Mouse (Mus musculus) embryonic stem cell, embryonic (primary cell): ENCODE measurements around the gene Pnkd.

ENCODE experiments used
- CTCF ChIA-PET, 4 experiments: fragments of 300-600 bp in 2 of 4; fragments of 350-600 bp in 2 of 4; sonication (Branson Sonifier 250); formaldehyde crosslinking; loops; one replicate each; lab custom pipeline; 2022; ENCODE audit warnings: inconsistent platforms in 2 of 4; lab: Charles Lee
- POLR2A ChIA-PET, 4 experiments: fragments of 300-600 bp in 2 of 4; fragments of 350-600 bp in 2 of 4; sonication (Branson Sonifier 250); formaldehyde crosslinking; loops; one replicate each; lab custom pipeline; 2022; ENCODE audit warnings: antibody characterized with exemption in 4 of 4, inconsistent platforms in 1 of 4; lab: Charles Lee

The Pnkd gene

GRCm38 (mm10) chr1:74262510-74262909, 22.2 kb upstream of the Pnkd start:
- CTCF ChIA-PET: interaction anchor here in 1 of 4 experiments (1.6 kb wide), 1 partner anchor 17 kb away, joined by 3 read pairs; no protein-coding TSS in a partner anchor
- POLR2A ChIA-PET: interaction anchor here in 2 of 4 experiments (0.6 to 1.0 kb wide), 2 partner anchors 22 to 95 kb away, joined by 3 read pairs; no protein-coding TSS in a partner anchor

DNA sequence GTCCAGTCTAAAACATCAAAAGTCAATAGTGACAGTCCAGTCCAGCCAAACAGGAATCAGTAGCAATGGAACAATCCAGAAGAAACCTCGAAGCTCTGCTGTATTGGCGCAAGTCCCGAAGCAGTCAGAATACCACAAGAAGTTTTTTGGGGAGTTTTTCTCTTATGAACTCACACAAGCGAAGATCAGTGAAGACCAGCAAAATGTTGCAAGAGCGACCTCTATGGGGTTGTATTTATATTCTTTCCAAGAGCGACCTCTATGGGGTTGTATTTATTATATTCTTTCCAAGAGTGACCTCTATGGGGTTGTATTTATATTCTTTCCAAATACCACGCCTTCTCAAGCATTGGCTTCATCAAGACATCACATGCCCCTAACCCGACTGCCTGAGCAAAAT, 16.0 kb upstream of the Pnkd start:
- POLR2A ChIA-PET: interaction anchor here in 2 of 4 experiments (0.7 to 2.2 kb wide), 12 partner anchors 8 to 238 kb away, joined by 3 to 8 read pairs (median 4); partner anchors contain the start of genes Aamp (in 1 of the 2), Gpbar1 (in 1 of the 2) and Pnkd (in 1 of the 2)
- CTCF ChIA-PET: interaction anchor here in 2 of 4 experiments (0.8 to 2.2 kb wide), 2 partner anchors 59 to 72 kb away, joined by 3 to 6 read pairs; no protein-coding TSS in a partner anchor

DNA sequence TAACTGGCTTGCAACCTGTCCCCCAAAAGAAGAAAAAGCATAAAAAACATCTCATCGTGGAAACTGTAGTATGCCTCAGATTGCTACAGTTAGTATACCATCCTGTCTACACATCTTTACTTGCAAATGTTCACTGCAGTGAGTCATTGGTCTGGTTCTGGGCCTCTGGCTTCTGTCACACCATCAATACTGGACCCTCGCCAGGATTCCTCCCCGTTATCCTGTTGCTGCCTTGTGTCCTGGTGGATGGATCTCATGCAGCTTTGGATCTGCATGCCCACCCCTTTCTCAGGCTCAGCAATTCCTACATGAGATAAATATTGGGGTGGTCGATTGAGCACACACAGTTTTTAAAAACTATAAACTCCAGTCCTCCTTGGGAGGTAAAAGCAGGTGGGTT, 13.1 kb upstream of the Pnkd start:
- POLR2A ChIA-PET: no interaction called here
- CTCF ChIA-PET: no interaction called here

DNA sequence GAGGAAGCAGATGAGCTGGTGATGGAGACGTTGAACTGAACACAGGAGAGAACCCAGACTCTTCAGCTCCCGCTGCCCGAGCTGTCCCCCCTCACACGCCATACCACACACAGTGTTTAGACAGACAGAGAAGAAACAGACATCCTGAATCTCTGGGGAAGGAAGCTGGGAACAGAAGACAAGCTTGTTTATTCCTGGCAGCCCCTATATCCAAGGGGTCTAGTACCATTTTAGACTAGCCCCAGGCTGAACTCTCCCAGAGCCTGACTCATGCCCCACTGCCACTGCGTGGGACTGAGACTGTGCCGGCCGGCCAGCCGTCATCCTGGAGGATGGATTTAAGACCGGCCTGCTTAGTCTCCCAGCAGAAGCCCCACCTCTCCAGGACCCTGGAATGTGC, 9.7 kb upstream of the Pnkd start:
- POLR2A ChIA-PET: interaction anchor here in 3 of 4 experiments (0.6 to 1.9 kb wide), 10 partner anchors 9 to 310 kb away, joined by 3 to 14 read pairs (median 4); partner anchors contain the start of genes Aamp (in 2 of the 3) and Pnkd (in 1 of the 3)

DNA sequence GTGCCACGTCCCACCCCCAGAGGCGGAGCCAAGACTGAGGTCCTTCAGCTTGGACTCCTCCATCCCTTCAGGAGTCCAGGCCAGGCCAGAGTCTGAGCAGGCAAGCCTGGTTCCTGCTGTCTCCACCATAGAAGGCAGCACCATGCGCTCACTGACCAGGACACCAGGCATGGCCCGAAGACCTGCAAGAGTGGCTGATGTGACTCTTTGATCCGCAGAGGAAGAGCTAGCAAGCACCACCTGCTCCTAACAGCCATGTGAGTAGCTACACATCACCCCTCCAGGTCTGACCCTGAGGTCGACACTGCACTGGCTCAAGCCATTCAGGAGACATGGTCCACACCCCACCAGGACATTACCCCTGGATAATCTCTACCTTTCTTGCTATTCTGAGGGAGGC, 7.7 kb upstream of the Pnkd start:
- ChIA-PET POLR2A (interaction anchor here in 3 of 4 experiments (0.6 to 1.6 kb wide), 21 partner anchors 8 to 472 kb away, joined by 3 to 7 read pairs (median 4); partner anchors contain the start of genes Cnot9 (in 1 of the 3) and Prkag3 (in 1 of the 3)), CTCF (interaction anchor here in 2 of 4 experiments (0.8 to 1.5 kb wide), 3 partner anchors 11 to 85 kb away, joined by 3 to 4 read pairs (median 3); partner anchors contain the start of gene Catip (in 1 of the 2))

More for the DNA sequence above, 9.7 kb upstream of the Pnkd start:
- CTCF ChIA-PET: interaction anchor here in 2 of 4 experiments (0.8 to 1.3 kb wide), 5 partner anchors 10 to 178 kb away, joined by 3 to 5 read pairs (median 4); partner anchors contain the start of genes Aamp (in 2 of the 2) and Pnkd (in 2 of the 2)

DNA sequence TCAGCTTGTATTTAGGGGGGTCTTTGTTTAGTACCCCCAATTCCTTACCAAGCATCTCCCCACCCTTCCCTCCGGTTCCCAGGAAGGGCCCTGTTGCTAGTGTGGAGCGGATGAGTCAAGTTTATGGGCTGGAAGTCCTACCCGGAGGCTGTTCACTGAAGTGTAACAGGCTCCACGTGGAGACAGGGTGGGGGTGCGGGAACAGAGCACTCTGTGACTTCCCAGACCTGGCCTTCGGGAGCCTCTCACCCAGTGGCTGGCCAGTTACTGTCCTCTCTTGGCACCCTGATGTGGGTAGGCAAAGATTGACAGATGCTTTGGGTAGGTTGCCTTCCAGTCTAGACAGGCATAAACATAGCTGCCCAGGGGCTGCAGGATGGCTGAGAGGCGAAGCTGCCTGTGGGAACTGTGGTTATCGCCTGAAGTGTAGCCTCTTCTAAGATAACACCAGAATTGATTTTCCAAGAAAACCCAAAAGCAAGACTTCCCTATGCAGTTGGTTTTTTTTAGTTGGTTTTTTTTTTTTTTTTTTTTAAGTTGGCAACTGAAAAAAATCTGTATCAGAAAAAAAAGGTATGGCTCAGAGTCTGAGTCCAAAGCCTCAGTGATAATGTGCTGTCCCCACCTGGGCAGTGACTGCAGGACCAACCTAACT, 6.7 kb upstream of the Pnkd start:
- ChIA-PET POLR2A (interaction anchor here (0.5 to 1.6 kb wide), 23 partner anchors 8 to 1821 kb away, joined by 3 to 7 read pairs (median 4); partner anchors contain the start of gene Cnot9 (in 1 of the 4)), CTCF (interaction anchor here in 2 of 4 experiments (0.6 to 0.8 kb wide), 3 partner anchors 39 to 363 kb away, joined by 3 to 5 read pairs (median 3); no protein-coding TSS in a partner anchor)

GRCm38 (mm10) chr1:74278538-74278937, 6.2 kb upstream of the Pnkd start, which contains the start of gene Gpbar1:
Gpbar1 (plus strand) TSS chr1:74278550.
- ChIA-PET POLR2A (interaction anchor here in 3 of 4 experiments (0.7 to 1.6 kb wide), 9 partner anchors 11 to 228 kb away, joined by 3 to 7 read pairs (median 3); partner anchors contain the start of gene Cnot9 (in 1 of the 3)), CTCF (interaction anchor here in 1 of 4 experiments (0.6 kb wide), 1 partner anchor 363 kb away, joined by 3 read pairs; no protein-coding TSS in a partner anchor)

DNA sequence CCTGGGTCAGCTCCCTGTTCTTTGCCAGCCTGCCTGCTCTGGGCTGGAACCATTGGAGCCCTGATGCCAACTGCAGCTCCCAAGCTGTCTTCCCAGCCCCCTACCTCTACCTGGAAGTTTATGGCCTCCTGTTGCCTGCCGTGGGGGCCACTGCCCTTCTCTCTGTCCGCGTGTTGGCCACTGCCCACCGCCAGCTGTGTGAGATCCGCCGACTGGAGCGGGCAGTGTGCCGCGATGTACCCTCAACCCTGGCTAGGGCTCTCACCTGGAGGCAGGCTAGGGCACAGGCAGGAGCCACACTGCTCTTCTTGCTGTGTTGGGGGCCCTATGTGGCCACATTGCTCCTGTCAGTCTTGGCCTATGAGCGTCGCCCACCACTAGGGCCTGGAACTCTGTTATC, 5.7 kb upstream of the Pnkd start:
- ChIA-PET POLR2A (interaction anchor here in 2 of 4 experiments (0.9 to 1.3 kb wide), 2 partner anchors 69 to 118 kb away, joined by 3 read pairs; no protein-coding TSS in a partner anchor), CTCF (no interaction called here)

- ChIA-PET POLR2A (no interaction called here), CTCF (no interaction called here)
These were observed 4.0 kb upstream of the Pnkd start for GRCm38 (mm10) chr1:74280591-74281325.

- ChIA-PET CTCF (no interaction called here), POLR2A (no interaction called here)
These were observed 3.4 kb upstream of the Pnkd start for GRCm38 (mm10) chr1:74281372-74281771.

- POLR2A ChIA-PET: interaction anchor here in 1 of 4 experiments (1.1 to 4.2 kb wide), 2 partner anchors 25 to 74 kb away, joined by 3 to 22 read pairs; no protein-coding TSS in a partner anchor
- CTCF ChIA-PET: interaction anchor here in 1 of 4 experiments (0.6 kb wide), 1 partner anchor 497 kb away, joined by 3 read pairs; no protein-coding TSS in a partner anchor
These were observed 2.8 kb upstream of the Pnkd start for GRCm38 (mm10) chr1:74281886-74282285.

GRCm38 (mm10) chr1:74282896-74283625, 1.7 kb upstream of the Pnkd start:
- CTCF ChIA-PET: interaction anchor here in 2 of 4 experiments (1.5 to 4.3 kb wide), 4 partner anchors 77 to 115 kb away, joined by 3 to 23 read pairs (median 10); partner anchors contain the start of gene Catip (in 1 of the 2)
- POLR2A ChIA-PET: interaction anchor here in 2 of 4 experiments (0.7 to 4.2 kb wide), 8 partner anchors 11 to 93 kb away, joined by 3 to 41 read pairs (median 12); partner anchors contain the start of gene Tmbim1 (in 1 of the 2)

DNA sequence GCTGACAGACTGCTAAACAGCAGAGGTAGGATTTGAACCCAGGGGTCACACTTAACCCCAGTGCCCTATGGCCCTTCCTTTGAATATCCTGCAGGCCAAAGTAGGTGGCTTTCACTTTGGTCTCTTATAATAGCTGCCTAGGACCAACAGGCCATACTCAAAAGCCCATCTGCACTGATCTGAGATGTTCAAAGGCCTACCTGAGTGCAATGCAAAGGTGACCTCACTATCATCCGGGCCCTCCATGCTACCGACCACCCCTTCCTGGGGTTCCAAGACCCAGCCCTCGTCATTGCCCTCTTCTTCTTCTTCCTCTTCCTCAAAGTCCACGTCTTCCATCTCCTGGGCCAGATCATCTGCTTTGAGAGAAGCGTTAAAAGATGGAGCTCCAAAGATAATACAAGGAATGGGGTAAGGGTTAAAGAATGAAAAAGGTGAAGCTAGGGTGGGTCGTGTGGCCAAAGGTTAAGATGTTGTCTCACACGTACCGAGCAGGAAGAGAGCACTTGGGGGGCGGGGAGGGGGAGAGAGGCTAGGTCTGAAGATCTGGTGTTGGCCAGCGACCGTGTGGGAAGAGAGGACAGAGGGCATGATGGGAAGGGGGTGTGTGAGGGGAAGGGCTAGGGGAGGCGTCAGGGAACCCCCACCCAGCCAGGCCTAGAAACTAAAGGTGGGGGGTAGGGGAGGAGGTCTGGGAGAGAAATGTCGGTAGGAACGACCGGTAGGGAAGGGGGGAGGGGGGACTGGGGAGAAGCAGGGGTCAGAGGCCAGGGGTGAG, 855 bp upstream of the Pnkd start:
- ChIA-PET CTCF (interaction anchor here in 3 of 4 experiments (0.5 to 4.3 kb wide), 16 partner anchors 9 to 273 kb away, joined by 3 to 23 read pairs (median 5); partner anchors contain the start of gene Catip (in 1 of the 3)), POLR2A (interaction anchor here (0.6 to 7.3 kb wide), 70 partner anchors 9 to 1702 kb away, joined by 3 to 121 read pairs (median 5); partner anchors contain the start of genes Catip (in 2 of the 4), Tmbim1 (in 2 of the 4), Arpc2 (in 1 of the 4) and Bcs1l (in 1 of the 4))

GRCm38 (mm10) chr1:74285212-74286010, 681 bp downstream of the Pnkd start:
- ChIA-PET POLR2A (interaction anchor here (0.6 to 7.3 kb wide), 66 partner anchors 8 to 1032 kb away, joined by 3 to 121 read pairs (median 5); partner anchors contain the start of genes Tmbim1 (in 2 of the 4), Arpc2 (in 1 of the 4), Bcs1l (in 1 of the 4) and Catip (in 1 of the 4)), CTCF (interaction anchor here (0.5 to 4.3 kb wide), 24 partner anchors 10 to 168 kb away, joined by 3 to 23 read pairs (median 4); partner anchors contain the start of genes Catip (in 4 of the 4) and Cxcr1 (in 1 of the 4))
